Mouse (Mus musculus) CH12.LX (cell line): ENCODE data around the gene Etnk2. TPM values are rescaled to one million over a fixed set of nuclear protein-coding genes. Genes with fewer than 3 reads are reported as not detected.
A peak's percentile ranks its signal among the peaks of the same experiment; 100 is the strongest.

ENCODE experiments used
- DNase-seq: peaks from one replicate; pipeline ENCODE4 v3.0.0-alpha.2; 2013; ENCODE audit errors: extremely low read depth
- H3K27ac ChIP-seq: 2 replicates; pipeline ENCODE4 v1.5.1; 2012; ENCODE audit warnings: low read depth, mild to moderate bottlenecking, control low read depth, moderate library complexity; ENCODE audit not compliant: insufficient read depth
- H3K27me3 ChIP-seq: replicated peaks from 2 replicates; pipeline ENCODE3; 2012; ENCODE audit warnings: inconsistent platforms
- H3K36me3 ChIP-seq, 2 experiments: replicated peaks in 1 of 2; 2 replicates each; pipeline versions ENCODE3 to v1.6.1; 2012; ENCODE audit warnings: inconsistent platforms in 1 of 2, low read length in 1 of 2, mild to moderate bottlenecking in 1 of 2, mixed read lengths in 1 of 2, moderate library complexity in 1 of 2; ENCODE audit not compliant: control insufficient read depth in 1 of 2, insufficient read depth in 1 of 2
- H3K4me1 ChIP-seq, 2 experiments: 2 replicates each; pipeline ENCODE4 v1.6.1; 2012; ENCODE audit warnings: inconsistent platforms in 1 of 2, moderate library complexity in 1 of 2; ENCODE audit not compliant: insufficient read depth in 2 of 2, control insufficient read depth in 1 of 2
- H3K4me2 ChIP-seq: 2 replicates; pipeline ENCODE4 v1.6.1; 2012; ENCODE audit warnings: low read depth, mild to moderate bottlenecking, control low read depth; ENCODE audit not compliant: poor library complexity, insufficient read depth, severe bottlenecking
- H3K4me3 ChIP-seq, 3 experiments: fragments of 150-350 bp in 1 of 3; sonication (generic) in 1 of 3; replicated peaks in 1 of 3; 2 replicates each; pipeline versions ENCODE3 to v1.5.1; 2011 to 2012; ENCODE audit warnings: low read depth in 2 of 3, low read length in 2 of 3, mild to moderate bottlenecking in 2 of 3, moderate library complexity in 2 of 3, control low read depth in 1 of 3, improper control_type of control experiment in 1 of 3, inconsistent platforms in 1 of 3, mixed read lengths in 1 of 3; ENCODE audit not compliant: poor library complexity in 1 of 3
- H3K79me2 ChIP-seq: replicated peaks from 2 replicates; pipeline ENCODE4 v1.6.1; 2012; ENCODE audit warnings: mild to moderate bottlenecking, moderate library complexity; ENCODE audit not compliant: control insufficient read depth, poor library complexity, insufficient read depth, severe bottlenecking; ENCODE audit errors: extremely low read depth
- H3K9ac ChIP-seq: 2 replicates; pipeline ENCODE4 v1.6.1; 2012; ENCODE audit warnings: low read depth, mild to moderate bottlenecking, control low read depth, moderate library complexity; ENCODE audit not compliant: insufficient read depth
- H3K9me3 ChIP-seq: replicated peaks from 2 replicates; pipeline ENCODE3; 2012; ENCODE audit warnings: low read length, inconsistent platforms, mixed read lengths
- CHD2 ChIP-seq: IDR thresholded peaks from 2 replicates; pipeline ENCODE4 v1.6.1; 2011; ENCODE audit warnings: low read length, improper control_type of control experiment
- CTCF ChIP-seq, 2 experiments: IDR thresholded peaks in 1 of 2; conservative IDR thresholded peaks in 1 of 2; 2 replicates each; pipeline ENCODE4 v1.5.1; 2011 to 2012; ENCODE audit warnings: low read depth in 2 of 2, low read length in 2 of 2, improper control_type of control experiment in 1 of 2, inconsistent platforms in 1 of 2, mild to moderate bottlenecking in 1 of 2, moderate library complexity in 1 of 2
- ETS1 ChIP-seq: conservative IDR thresholded peaks from 2 replicates; pipeline ENCODE4 v1.6.1; 2012; ENCODE audit warnings: low read depth, mild to moderate bottlenecking, inconsistent platforms, low read length, improper control_type of control experiment, moderate library complexity
- GABPA ChIP-seq: IDR thresholded peaks from 2 replicates; pipeline ENCODE4 v1.6.1; 2012; ENCODE audit warnings: low read depth, low read length, improper control_type of control experiment, inconsistent platforms; ENCODE audit not compliant: insufficient replicate concordance
- MEF2A ChIP-seq: IDR thresholded peaks from 2 replicates; pipeline ENCODE4 v1.6.1; 2014; ENCODE audit warnings: low read depth, mild to moderate bottlenecking, inconsistent platforms, low read length, improper control_type of control experiment, borderline replicate concordance
- MXI1 ChIP-seq: IDR thresholded peaks from 2 replicates; pipeline ENCODE4 v1.6.1; 2011; ENCODE audit warnings: mild to moderate bottlenecking, low read depth, low read length, improper control_type of control experiment
- PAX5 ChIP-seq: IDR thresholded peaks from 2 replicates; pipeline ENCODE4 v1.6.1; 2012; ENCODE audit warnings: low read length, inconsistent platforms, mixed read lengths
- POLR2A ChIP-seq: IDR thresholded peaks from 2 replicates; pipeline ENCODE4 v1.6.1; 2011; ENCODE audit warnings: low read depth, mild to moderate bottlenecking, improper control_type of control experiment, low read length
- RAD21 ChIP-seq: IDR thresholded peaks from 2 replicates; pipeline ENCODE4 v1.6.1; 2011; ENCODE audit warnings: low read depth, mild to moderate bottlenecking, low read length, improper control_type of control experiment, moderate library complexity
- RCOR1 ChIP-seq: conservative IDR thresholded peaks from 2 replicates; pipeline ENCODE4 v1.6.1; 2012; ENCODE audit warnings: low read depth, mild to moderate bottlenecking, inconsistent platforms, low read length, improper control_type of control experiment
- SMC3 ChIP-seq: IDR thresholded peaks from 2 replicates; pipeline ENCODE4 v1.6.1; 2011; ENCODE audit warnings: low read depth, low read length, improper control_type of control experiment
- dilution Hi-C: fragments of 300-500 bp; cut with MboI; formaldehyde crosslinking; loops from 2 replicates; pipeline ENCODE4 v1.14.3; 2020; ENCODE audit warnings: low sequenced_read_pairs; ENCODE audit not compliant: extremely low pct_unique_long_range_greater_than_20kb, extremely low pct_ligation_motif_present
- in situ Hi-C: fragments of 300-500 bp; cut with MboI; formaldehyde crosslinking; loops from 3 replicates; pipeline ENCODE4 v1.14.3; 2019; ENCODE audit warnings: low sequenced_read_pairs, low pct_ligation_motif_present, low pct_unique_long_range_greater_than_20kb, mixed read lengths
- polyA plus RNA-seq: library from polyadenylated mRNA; unstranded; fragments of >175 nt; gene quantifications from 2 replicates; pipeline ENCODE4 v1.2.1, GENCODE M21; 2012; ENCODE audit warnings: low read depth; ENCODE audit not compliant: insufficient read length
- total RNA-seq, 2 experiments: library from RNA; depleted of rRNA; stranded (reverse); fragments of 300-350 nt in 1 of 2; fragments of >200 nt in 1 of 2; gene quantifications; 2 replicates each; pipeline ENCODE4 v1.2.3; 2012 to 2014

The Etnk2 gene
- total and polyA plus RNA-seq, 3 experiments, result 0.30 TPM; not detected in 2

GRCm38 (mm10) chr1:133316577-133316976 is 46.8 kb upstream of the Etnk2 start:
- Histone ChIP-seq H3K79me2 (no peaks in the 10 kb centered on the region), H3K4me1 (no peaks in the 10 kb centered on the region), H3K27ac (no peak overlapping the region), H3K27me3 (peaks cover 43% of the 10 kb centered on the region), H3K36me3 (no peaks in the 10 kb centered on the region), H3K9me3 (peaks cover 10% of the 10 kb centered on the region), H3K4me2 (no peak overlapping the region), H3K9ac (no peak overlapping the region), H3K4me3 (no peak overlapping the region)
- in situ Hi-C loops, result loop anchor here (5.0 kb wide), 1 partner anchor 36 kb away; the partner anchor contains the start of gene Ren1
- TF ChIP-seq PAX5 (no peak), CTCF (conservative IDR thresholded peaks at IDR 0.05 in 1 of 2, IDR thresholded peaks at IDR 0.05 in 1 of 2; ENCODE audit: low read depth in 2 of 2, low read length in 2 of 2) (peak in 1 of 2 experiments; percentile 27; a peak in 2 of 4 replicates)
- no peak for DNase-seq
- dilution Hi-C loops, result no loop called here

- peaks cover 44% of the 10 kb centered on the region for H3K27me3 ChIP-seq
- in situ Hi-C loops (loop anchor here (5.0 kb wide), 1 partner anchor 35 kb away; the partner anchor contains the start of gene Ren1), dilution Hi-C loops (no loop called here)
- H3K4me1 ChIP-seq, result no peaks in the 10 kb centered on the region
- DNase-seq, result no peak
- H3K9ac ChIP-seq, result no peak overlapping the region
- no peak overlapping the region for H3K4me3 ChIP-seq
- no peaks in the 10 kb centered on the region for H3K79me2 ChIP-seq
- H3K36me3 ChIP-seq, result no peaks in the 10 kb centered on the region
- peaks cover 10% of the 10 kb centered on the region for H3K9me3 ChIP-seq
- no peak overlapping the region for H3K4me2 ChIP-seq
- TF ChIP-seq CTCF (conservative IDR thresholded peaks at IDR 0.05 in 1 of 2, IDR thresholded peaks at IDR 0.05 in 1 of 2; ENCODE audit: low read depth in 2 of 2, low read length in 2 of 2), result peak in 1 of 2 experiments; percentile 40; a peak in 2 of 4 replicates
- TF ChIP-seq RCOR1, result no peak
- TF ChIP-seq SMC3, result peak; percentile 43
- TF ChIP-seq CHD2, result no peak
- no peak for TF ChIP-seq PAX5
- no peak for TF ChIP-seq MXI1
- TF ChIP-seq GABPA, result no peak
- H3K27ac ChIP-seq, result no peak overlapping the region
Observed at GRCm38 (mm10) chr1:133317149-133317548, 46.2 kb upstream of the Etnk2 start.

- peaks cover 10% of the 10 kb centered on the region for H3K9me3 ChIP-seq
- no peaks in the 10 kb centered on the region for H3K79me2 ChIP-seq
- H3K27ac ChIP-seq, result no peak within 1 kb of the TSS
- no peak for DNase-seq
- no peak within 1 kb of the TSS for H3K4me3 ChIP-seq
- dilution Hi-C loops, result no loop called here
- H3K4me1 ChIP-seq, result no peaks in the 10 kb centered on the region; a peak in 1 of 4 replicates
- H3K9ac ChIP-seq, result no peak within 1 kb of the TSS
- H3K4me2 ChIP-seq, result no peak within 1 kb of the TSS
- TF ChIP-seq CHD2 (no peak), RAD21 (no peak), MEF2A (no peak), POLR2A (no peak), ETS1 (no peak)
- TF ChIP-seq, all 38 proteins: peak for 0
- Histone ChIP-seq H3K36me3 (no peaks in the 10 kb centered on the region), H3K27me3 (peaks cover 48% of the 10 kb centered on the region)
- in situ Hi-C loops, result loop anchor here (10.0 kb wide), 1 partner anchor 283 kb away; no protein-coding TSS in a partner anchor
Observed at GRCm38 (mm10) chr1:133321267-133321925, 42.0 kb upstream of the Etnk2 start, which contains the start of gene Kiss1. TSS of gene Kiss1 (plus strand) at chr1:133321875.
